Mouse (Mus musculus) mature B cell (primary cell): ENCODE data around the gene Rbm4.
"Not testable (repeated sequence)": the region's sequence is repeated elsewhere in the genome, so short reads cannot be mapped to it uniquely, and the experiment has no call there.

Experiments used
- in situ Hi-C: fragments of 300-500 bp; cut with MboI; formaldehyde crosslinking; loops from 2 replicates; pipeline ENCODE4 v1.14.3; 2019

Rbm4 gene

DNA sequence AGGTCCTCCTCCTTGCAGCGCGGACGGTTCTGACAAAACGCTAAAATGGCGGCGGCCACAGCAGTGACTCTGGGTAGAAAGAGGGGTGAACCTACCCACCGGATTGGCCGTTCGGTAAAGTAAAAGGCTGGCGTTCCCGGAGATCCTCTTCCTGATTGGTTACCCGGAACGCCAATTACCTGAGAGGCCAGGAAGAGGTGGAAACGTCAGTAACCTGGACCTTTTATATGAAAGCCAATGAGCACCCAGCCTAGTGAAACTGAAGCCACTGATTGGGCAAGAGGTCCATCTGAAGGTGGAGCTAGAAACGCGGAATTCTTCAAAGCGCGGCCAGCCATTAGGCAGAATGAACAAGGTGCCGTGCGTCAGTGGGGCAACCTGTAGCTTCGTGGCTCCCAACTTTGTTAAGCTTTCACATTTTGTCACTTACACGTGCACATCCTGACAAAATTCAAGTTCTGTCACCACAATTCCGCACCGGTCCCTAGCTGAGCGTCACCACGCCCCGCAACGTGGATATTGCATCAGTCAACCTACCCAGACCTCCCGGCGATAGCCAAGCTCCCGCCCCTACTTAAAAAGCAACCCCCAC, at the start of gene Rbm4:
Gene Rbm4 (minus strand): TSS at position 71 of the 592 bp plus-strand sequence.
- in situ Hi-C loops, result no loop called here

DNA sequence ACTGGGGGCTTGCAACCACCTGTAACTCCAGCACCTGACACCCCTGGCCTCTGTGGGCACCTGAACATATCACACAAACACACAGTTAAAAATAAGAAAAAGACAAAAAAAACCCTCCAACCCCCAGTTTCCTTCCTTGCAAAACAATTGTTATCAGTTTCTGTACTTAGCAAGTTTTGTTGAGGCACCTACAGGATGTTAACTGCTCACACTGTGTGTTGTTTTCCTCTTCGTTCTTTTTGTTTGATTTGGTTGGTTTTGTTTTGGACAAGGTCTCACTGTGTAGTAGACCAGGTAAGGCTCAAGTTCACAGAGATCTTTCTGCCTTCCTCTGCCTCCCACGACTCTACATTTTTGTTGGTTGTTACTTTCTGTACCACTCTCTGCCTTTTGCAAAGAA, 48.9 kb upstream of the Rbm4 start:
- in situ Hi-C loops, result no loop called here

DNA sequence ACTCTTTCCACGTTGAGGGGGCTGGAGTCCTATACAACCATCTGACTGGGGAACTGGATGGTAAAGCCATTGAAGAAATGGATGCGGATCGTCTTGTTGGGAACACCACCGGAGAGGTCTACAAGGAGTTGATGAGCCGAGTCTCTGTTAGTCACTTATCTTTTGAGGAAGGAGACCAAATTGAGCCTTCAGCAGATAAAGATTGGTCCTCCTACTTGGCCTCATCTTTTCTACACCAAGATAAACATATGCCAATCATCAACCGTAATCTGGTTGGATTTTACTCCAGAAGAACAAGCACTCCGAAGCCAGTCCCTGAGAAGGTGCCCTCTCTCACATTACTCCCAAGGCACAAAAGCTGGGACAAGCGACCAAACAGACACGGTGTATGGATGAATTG, 47.1 kb upstream of the Rbm4 start:
- in situ Hi-C loops, result no loop called here

DNA sequence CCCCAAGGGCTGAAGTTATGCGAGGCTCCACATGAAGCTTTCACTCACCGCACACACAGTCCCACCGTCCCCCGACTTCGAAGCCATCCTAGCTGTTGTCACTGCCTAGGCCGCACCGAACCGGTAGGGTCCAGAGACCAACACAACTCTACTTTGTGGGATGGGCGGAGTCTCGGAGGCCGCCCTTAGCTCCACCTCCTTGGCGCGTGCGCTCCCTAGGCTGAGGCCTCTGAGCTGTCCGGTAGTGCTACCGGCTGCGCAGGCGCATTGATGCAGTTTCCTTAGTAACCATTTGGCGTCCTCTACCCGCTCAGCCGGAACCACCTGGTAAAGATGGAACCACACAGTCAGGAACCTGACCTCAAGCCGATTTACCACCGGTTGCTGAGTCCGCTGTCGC, 45.4 kb upstream of the Rbm4 start, which contains the start of the genes Ccs and Ccdc87:
Gene Ccs (minus strand): TSS at position 184 of the 400 bp plus-strand sequence.
Gene Ccdc87 (plus strand): TSS at position 218 of the 400 bp plus-strand sequence.
- in situ Hi-C loops, result no loop called here

DNA sequence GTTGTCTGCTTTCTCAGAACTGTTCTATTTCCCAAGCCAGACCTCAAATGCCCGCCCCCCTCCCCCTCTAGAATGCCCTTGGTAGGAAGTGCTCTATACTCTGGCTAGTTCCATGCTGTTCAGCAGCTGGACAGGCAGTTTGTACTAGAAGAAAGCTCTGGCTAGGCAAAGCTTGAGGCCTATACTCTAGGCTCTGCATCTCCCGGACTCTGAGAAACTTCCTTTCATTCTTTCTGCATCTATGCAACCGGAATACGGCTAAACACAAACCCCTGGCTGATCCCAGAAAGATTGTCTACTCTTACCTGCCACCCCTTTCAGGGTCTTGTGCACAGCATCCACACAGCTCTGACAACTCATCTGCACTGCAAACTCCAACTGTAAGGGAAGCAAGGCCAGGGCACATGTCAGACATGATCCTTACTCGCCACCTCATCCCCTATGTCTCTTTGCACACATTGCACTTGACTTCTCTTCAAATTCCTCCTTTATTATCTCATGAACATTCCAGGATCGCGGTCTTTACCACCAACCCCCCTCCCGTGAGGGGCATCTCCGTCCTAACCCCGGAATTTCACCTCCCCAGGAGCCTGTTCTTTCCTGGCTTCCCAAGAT, 44.9 kb upstream of the Rbm4 start:
- in situ Hi-C loops, result no loop called here

DNA sequence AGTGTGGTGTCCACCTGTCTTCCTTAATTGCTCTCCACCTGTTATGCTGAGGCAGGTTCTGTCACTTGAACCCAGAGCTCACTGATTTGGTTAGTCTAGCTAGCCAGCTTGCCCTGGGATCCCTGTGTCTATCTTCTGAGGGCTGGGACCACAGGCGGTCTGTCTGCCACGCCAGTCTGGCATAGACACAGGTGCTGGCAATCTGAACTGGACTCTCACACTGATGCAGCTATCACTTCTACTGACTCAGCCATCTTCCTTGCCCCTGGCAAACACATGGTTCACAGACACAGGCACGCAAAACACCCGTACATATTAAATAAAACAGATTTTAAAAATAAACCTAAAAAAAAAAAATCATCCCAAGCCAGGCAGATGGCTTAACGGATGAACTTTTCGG, 43.3 kb upstream of the Rbm4 start:
- in situ Hi-C loops, result no loop called here

DNA sequence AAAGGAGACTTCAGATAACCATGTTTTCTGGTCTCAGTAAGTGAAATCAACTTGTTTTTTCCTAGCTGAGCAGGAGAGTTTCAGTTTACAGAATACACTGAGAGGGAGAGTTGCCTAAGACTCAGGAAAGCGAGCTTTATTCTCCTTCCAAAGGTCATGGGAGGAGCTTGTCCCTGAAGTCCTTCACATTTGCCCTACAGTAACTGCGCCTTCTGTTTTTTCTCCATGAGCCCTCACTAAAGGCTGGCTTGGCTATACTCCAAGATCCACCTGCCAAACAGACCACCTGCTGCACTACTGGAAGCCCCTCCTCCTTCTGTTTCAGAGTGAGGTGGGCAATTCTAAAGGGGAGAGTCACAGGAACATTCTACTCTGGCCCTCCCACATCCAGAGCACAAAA, 42.4 kb upstream of the Rbm4 start:
- in situ Hi-C loops, result no loop called here

DNA sequence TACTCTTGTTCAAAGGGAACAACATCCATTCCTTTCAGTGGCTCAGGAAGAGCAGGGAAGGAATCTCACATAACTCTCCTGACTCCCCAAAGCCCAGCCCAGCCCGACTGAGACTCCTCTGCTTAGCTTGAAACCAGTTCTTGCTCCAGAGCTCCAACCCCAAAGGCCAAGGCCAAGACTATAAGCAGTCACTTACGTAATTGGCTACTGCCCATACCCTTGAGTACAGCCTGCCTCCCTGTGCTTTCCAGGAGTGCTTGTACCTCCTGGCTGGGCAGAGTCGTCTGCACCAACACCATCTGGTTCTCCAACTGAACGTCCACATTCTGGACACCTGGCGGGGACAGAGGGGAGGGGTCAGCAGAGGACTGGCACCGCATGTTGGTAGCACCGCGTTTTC, 40.3 kb upstream of the Rbm4 start:
- in situ Hi-C loops, result no loop called here

DNA sequence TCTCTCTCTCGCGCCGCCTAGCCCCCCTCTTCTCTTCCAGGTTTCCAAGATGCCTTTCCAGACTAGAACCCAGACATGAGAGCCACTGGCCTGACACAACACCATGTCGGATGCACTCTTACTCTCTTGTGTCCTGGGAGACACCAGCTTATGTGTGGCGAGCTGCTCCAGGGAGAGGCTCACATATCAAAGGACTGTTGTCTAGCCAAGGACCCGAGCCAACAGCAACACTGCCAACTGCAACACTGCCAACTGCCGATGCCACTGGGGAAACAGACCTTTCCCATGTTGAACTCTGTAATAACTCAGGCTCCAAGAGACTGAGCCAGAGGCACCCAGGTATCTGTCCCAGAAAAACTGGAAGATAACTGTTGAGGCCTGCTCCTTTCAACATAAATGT, 35.5 kb upstream of the Rbm4 start:
- in situ Hi-C loops, result no loop called here

DNA sequence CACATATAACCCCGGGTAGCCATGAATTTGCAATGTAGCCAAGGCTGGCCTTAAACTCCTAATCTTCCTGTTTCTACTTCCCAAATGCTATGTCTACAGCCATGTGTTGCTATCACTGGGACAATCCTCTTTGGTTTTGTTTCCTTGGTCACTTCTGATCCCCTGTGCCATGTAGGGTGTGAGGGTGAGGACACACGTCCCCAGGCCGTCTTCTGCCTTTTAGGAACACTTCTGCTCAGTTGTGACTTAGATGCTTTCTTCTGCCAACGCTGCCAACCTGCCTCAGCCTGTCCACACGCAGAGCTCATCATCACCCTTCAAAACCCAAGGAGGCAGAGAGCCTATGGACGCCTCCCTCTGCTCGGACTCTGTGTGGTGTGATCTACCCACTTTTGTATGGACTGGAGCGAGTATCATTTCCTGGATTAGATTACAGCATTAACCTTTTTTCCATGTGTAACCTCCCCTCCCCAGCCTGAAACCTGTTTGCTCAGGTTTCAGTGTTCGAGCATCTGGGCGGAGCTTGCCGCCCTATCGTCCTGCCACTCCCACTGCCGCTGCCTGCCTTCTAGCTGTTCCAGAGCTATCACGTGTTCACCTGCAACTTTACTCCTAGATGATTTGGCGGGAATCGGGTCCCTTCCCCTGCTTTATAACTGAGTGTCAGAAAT, 34.9 kb upstream of the Rbm4 start:
- in situ Hi-C loops, result no loop called here

DNA sequence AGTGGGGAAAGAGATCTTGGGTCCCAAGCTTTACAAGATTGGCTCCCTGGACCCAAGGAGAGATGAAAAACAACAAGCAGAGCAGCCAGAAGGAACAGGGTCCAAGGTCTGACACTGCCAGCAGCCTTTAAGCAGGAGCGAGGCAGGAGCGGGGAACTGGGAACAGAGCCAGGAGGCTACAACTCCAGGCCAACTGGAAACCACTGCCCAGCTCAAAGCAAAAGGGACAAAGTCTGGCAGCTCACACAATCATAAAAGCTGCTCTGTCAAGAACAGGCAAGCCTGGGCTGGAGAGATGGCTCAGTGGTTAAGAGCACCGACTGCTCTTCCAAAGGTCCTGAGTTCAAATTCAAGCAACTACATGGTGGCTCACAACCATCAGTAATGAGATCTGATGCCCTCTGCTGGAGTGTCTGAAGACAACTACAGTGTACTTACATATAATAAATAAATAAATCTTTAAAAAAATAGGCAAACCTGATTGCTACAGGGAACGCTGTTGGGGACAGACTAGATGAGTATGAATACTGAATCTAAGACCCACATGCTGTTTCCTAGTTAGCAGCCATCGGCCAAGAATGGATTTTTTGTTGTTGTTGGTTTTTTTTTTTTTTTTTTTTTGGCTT, 27.1 kb upstream of the Rbm4 start:
- in situ Hi-C loops, result no loop called here

DNA sequence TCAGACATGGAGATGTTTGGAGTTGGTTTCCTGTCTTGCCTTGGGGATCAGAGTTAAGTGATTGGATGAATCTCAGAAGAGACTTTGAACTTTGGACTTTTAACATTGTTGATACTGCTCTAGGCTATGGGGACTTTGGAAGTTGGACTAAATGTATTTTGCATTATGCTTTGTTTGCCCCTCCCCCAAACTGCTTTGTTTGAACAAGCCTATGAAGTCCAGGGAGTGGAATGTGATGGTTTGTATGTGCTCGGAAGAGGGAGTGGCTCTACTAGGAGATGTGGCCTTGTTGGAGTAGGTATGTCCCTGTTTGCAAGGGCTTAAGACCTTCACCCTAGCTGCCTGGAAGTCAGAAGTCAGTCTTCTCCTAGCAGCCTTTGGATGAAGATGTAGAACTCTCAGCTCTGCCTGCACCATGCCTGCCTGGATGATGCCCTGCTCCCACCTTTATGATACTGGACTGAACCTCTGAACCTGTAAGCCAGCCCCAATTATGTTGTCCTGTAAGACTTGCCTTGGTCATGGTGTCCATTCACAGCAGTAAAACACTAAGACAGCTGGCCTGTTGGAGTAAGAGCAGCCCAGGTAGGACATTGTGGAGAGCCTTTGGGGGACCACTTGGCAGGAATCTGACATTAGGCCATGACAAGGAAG, 23.6 kb upstream of the Rbm4 start:
- in situ Hi-C loops, result no loop called here

DNA sequence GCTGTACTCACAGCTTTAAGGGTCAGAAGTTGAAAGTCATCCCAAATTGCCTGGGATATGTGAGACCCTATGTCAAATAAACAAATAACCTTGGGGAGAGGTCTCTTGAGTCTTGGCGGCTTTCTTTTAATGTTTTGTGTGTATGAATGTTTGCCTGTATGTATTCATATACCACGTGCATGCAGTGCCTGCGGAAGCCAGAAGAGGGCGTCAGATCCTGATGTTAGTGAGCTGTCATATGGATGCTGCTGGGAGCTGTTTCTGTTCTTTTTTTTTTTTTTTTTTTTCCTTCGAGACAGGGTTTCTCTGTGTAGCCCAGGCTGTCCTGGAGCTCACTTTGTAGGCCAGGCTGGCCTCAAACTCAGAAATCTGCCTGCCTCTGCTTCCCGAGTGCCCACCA, 19.3 kb upstream of the Rbm4 start:
- in situ Hi-C loops, result no loop called here

DNA sequence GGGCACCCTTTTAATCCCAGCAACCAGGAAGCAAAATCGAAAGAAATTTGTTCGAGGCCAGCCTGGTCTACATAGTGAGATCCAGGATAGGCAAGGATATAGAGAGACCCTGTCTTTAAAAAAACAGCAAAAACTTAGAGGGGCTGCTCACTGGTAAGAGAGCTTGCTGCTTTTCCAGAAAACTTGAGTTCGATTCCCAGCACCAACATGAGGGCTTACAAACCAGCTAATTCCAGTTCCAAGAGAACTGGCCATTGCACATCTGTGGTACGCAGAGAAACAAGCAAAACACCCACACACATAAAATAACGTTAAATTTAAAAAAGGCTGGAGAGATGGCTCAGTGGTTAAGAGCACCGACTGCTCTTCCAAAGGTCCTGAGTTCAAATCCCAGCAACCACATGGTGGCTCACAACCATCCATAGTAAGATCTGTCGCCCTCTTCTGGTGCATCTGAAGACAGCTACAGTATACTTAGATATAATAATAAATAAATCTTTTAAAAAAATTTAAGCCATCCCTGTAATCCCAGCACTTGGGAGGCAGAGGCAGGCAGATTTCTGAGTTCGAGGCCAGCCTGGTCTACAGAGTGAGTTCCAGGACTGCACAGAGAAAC, 18.7 kb upstream of the Rbm4 start:
- in situ Hi-C loops, result not testable (repeated sequence)

DNA sequence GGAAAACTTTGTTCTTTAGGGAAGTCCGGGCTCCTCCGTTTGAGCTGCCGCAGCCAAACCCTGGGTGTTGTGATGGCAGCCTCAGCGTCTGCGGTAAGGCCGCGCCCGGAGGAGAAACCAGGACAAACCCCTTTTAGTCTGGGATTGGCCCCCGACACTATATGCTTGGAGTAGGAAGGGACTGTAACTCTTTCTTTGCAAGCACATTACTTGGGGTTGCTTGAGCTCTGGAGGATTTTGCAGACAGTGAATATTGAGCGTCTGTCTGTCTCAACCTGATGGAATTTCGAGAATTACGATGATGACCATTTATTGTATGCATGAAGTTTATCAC, 18.2 kb upstream of the Rbm4 start:
- in situ Hi-C loops, result no loop called here

DNA sequence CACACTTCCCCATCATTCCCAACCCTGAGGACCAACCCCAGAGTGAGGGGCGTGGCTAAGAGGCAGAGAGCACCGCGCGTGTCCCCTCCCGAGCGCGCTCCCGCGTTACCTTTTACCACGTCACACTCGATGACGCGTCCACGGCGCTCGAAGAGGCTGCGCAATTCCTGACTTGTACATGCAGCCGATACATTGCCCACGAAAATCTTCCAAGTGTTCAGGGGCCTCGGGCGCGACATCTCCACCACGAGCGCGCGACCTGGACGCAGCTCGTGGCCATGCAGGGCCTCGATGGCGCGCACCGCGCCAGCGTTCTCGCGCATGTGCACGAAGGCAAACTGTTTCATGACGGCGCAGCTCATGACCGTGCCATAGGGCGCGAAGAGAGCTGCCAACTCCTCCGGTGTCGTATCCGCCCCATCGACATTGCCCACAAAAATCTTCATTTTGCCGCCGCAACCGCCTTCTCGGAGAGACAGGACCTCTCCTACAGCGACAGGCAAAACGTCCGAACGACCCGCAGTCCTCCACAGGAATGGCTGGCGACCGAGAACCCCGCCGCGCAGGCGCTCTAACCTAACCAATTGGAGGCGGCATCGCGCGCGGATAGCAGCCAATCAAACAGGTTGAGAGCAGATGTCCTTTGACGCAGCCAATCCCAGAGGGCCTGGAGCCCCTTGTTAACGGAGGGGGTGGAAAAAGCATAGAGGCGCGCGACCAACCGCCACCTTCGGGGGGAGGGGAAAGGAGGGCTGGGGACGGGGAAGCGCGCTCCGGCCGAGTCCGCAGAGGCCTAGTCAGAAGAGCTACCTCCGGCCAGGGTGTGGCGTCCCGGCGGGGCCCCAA, 17.6 kb upstream of the Rbm4 start, which contains the start of the genes Gm21992 and Rbm14:
Gene Gm21992 (minus strand): TSS at position 550 of the 846 bp plus-strand sequence.
Gene Rbm14 (minus strand): TSS at position 572 of the 846 bp plus-strand sequence.
- in situ Hi-C loops, result no loop called here

DNA sequence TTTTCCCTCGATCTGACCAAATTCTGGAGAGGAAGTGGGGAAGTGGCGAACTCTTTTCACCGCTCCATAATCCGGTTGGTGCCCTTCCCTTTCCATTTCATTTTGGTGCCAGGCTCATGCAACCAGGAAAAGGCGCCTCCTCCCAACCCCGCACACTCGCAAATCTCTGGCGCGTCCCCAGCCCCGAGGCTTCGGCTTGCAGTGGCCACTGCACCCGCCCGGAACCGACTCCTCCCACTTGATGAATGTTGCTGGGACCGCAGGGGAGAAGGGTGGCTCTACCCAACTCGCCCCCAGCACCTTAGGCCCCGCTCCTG, 17.0 kb upstream of the Rbm4 start:
- in situ Hi-C loops, result no loop called here

DNA sequence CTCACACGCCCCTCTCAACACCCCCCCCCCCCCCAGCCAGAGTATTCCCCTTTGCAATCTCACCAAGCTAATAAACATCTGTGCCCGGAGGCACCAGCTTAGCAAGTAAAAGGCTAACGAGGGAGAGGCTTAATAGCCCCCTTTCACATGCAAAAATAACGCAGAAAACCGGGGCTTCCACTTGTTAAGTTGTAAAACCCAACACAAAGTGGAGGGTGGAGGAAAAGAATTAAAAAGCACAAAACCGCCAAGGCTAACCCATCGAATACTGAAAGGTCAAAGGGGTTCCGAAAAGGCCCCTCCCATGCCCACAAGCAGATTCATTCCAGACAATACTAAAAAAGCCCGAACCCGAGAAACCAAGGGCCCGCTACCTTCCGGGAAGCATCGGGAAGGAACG, 16.6 kb upstream of the Rbm4 start:
- in situ Hi-C loops, result no loop called here

DNA sequence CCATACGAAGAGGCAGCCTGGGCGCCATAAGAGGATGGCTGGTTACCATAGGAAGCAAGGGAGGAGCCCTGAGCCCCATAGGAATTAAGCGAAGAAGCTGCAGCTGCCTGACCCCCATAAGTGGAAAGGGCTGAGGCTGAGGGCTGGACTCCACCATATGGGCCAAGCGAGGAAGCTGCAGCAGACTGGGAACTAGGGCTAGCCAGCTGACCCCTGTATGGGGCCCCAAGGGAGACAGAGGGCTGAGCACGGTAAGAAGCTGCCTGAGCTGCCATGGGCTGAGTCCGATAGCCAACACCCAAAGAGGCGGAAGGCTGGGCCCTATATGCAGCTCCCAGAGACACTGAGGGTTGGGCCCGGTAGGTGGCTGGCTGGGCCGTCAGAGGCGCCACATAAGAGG, 9.6 kb upstream of the Rbm4 start:
- in situ Hi-C loops, result no loop called here

DNA sequence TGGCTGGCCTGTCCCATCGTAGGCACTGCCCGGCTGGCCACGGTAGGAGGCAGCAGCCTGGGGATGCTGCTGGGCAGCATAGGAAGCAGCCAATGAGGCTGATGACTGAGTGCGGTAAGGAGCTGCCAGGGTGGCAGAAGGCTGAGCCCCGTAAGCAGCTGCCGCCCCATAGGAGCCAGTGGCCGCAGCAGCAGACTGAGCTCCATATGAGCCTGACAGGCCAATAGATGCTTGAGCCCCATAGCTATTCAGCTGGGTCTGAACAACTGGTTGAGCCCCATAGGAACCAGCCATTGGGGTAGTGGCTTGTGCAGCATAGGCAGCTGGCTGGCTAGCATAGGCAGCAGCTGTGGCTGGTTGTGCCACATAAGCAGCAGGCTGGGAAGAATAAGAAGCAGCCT, 9.0 kb upstream of the Rbm4 start:
- in situ Hi-C loops, result no loop called here

DNA sequence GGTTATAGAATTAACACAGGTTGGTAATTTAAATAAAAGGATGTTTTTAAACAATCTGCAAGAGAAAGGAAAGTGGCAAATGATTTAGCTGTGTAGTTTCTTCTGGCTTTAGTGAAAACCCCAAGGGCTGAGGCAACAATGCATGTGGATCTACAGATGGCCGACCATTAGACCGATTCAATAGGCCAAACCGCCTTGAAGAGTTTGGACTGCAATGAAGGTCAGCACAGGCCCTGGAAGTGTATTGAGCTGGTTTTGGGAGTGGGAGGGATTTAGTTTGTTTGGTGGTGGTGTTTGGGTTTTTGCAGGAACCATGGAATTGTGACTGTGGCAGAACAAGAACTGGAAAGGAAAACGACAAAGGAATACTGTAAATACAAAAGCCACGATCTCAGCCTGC, 5.4 kb upstream of the Rbm4 start:
- in situ Hi-C loops, result no loop called here
